Mouse (Mus musculus): ENCODE measurements around the gene Tbx15. TPM values are rescaled to one million over a fixed set of nuclear protein-coding genes. Genes with fewer than 3 reads are reported as not detected.

Tbx15 gene
- total and polyA plus RNA-seq, 2 experiments from 2014 or later: 0.59 to 1.3 TPM

DNA sequence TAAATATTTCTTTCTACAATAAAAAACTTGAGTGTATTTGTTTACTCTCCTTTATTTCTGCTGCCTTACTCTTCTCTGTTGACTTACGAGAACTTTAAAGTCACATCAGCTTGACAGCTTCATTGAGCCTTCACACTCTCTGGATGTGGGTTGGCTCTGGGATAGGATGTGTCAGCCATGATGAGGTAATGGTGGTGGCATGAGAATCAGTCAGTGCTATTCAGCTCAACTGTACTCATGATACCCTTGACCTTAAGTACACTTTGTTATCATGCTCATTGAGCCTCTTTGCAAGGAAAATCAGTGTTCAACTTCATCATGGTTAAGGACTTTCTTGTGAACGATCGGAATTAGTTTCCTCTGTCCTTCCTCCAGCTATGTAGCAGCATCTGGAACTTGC lies 99.8 kb downstream of the Tbx15 start:
- Histone ChIP-seq H3K4me1 (ENCODE audit: insufficient read depth, low read length) (no peaks in the 10 kb centered on the region), H3K9ac (replicated peaks; ENCODE audit: low read length, poor library complexity, severe bottlenecking) (no peak overlapping the region), H3K36me3 (ENCODE audit: insufficient read depth, low read length) (no peaks in the 10 kb centered on the region), H3K4me3 (ENCODE audit: low read depth, low read length) (no peak overlapping the region), H3K27ac (ENCODE audit: low read depth, low read length) (no peak overlapping the region), H3K9me3 (ENCODE audit: low read length) (no peaks in the 10 kb centered on the region), H3K4me2 (ENCODE audit: low read depth, low read length, poor library complexity, severe bottlenecking) (no peak overlapping the region), H3K27me3 (ENCODE audit: insufficient read depth, low read length) (no peaks in the 10 kb centered on the region)
- WGBS: 88% methylated on average over 3 of the region's 3 CpGs
- TF ChIP-seq CTCF (IDR thresholded peaks at IDR 0.05): no peak
- no peak for DNase-seq (ENCODE audit: low spot score)
- no peak for ATAC-seq (ENCODE audit: low FRiP score)

DNA sequence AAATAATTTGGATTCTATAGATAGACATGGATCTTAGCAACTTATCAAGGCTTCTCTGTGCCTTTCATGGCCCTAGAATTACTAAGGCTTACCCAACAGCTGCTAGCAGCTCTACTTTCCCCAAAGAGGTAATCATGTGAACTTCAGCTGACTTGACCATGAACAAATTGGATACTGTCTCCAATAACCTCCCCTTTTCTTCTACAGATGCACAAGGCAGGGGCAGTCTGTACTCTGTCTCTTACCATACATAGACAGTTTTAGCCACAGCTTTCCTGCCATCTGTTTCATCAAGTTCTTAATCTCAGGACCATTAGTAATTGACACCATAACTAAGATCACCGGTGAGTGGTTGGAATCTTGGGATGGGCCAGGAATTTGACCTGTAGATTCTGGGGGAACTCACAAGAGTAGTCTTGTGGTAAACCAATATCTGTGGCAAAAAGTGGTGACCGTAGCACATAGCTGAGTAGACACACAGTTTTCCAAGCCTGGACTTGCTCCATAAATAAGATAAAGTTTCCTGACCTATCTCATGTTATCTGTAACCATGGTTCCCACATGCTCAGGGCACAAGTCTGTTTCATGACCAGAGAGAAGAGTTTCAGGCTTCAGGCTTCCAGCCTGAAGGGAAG lies 139.6 kb downstream of the Tbx15 start:
- Histone ChIP-seq H3K4me2 (ENCODE audit: low read depth, low read length, poor library complexity, severe bottlenecking) (no peak overlapping the region), H3K36me3 (ENCODE audit: insufficient read depth, low read length) (no peaks in the 10 kb centered on the region), H3K4me3 (ENCODE audit: low read depth, low read length) (no peak overlapping the region), H3K27me3 (ENCODE audit: insufficient read depth, low read length) (no peaks in the 10 kb centered on the region), H3K4me1 (ENCODE audit: insufficient read depth, low read length) (no peaks in the 10 kb centered on the region), H3K9ac (replicated peaks; ENCODE audit: low read length, poor library complexity, severe bottlenecking) (no peak overlapping the region), H3K9me3 (ENCODE audit: low read length) (no peaks in the 10 kb centered on the region), H3K27ac (ENCODE audit: low read depth, low read length) (no peak overlapping the region)
- DNase-seq (ENCODE audit: low spot score) (no peak), ATAC-seq (ENCODE audit: low FRiP score) (no peak)
- WGBS: 88% methylated on average over 2 of the region's 2 CpGs
- no peak for TF ChIP-seq CTCF (IDR thresholded peaks at IDR 0.05)

- no peak overlapping the region for H3K9ac ChIP-seq (replicated peaks; ENCODE audit: low read length, poor library complexity, severe bottlenecking)
- no peak for DNase-seq (ENCODE audit: low spot score)
- WGBS: 57% methylated on average over 3 of the region's 4 CpGs
- no peaks in the 10 kb centered on the region for H3K27me3 ChIP-seq (ENCODE audit: insufficient read depth, low read length)
- H3K27ac ChIP-seq (ENCODE audit: low read depth, low read length): no peak overlapping the region
- no peak for TF ChIP-seq CTCF (IDR thresholded peaks at IDR 0.05)
- H3K4me1 ChIP-seq (ENCODE audit: insufficient read depth, low read length): no peaks in the 10 kb centered on the region
- no peaks in the 10 kb centered on the region for H3K36me3 ChIP-seq (ENCODE audit: insufficient read depth, low read length)
- H3K4me3 ChIP-seq (ENCODE audit: low read depth, low read length): no peak overlapping the region
- no peak for ATAC-seq (ENCODE audit: low FRiP score)
- H3K9me3 ChIP-seq (ENCODE audit: low read length): no peaks in the 10 kb centered on the region
- H3K4me2 ChIP-seq (ENCODE audit: low read depth, low read length, poor library complexity, severe bottlenecking): no peak overlapping the region
Measured at GRCm38 (mm10) chr3:99387127-99387526, 146.9 kb downstream of the Tbx15 start.

Small RNA genes lying within 50 kb of the gene (microRNA-seq; reads per million reads assigned to microRNA genes)
- not detected for gene Mir6481 (ENCODE audit: borderline number of aligned reads)

Other genes with a start within 250 kb of the Tbx15 start
- gene Wars2, start 99.3 kb upstream of the Tbx15 start, total RNA-seq (2014; rRNA removed): 6.7 and 6.9 TPM in 2 replicates
- 4.4 and 4.9 TPM in 2 replicates for gene Wars2, start 99.3 kb upstream of the Tbx15 start, polyA plus RNA-seq (2015; fragmentation: Nextera tagmentation; extraction: Ambion mirVana)